Mouse (Mus musculus): ENCODE measurements around the gene BC017158. TPM values are rescaled to one million over a fixed set of nuclear protein-coding genes. Genes with fewer than 3 reads are reported as not detected.

Gene BC017158
- polyA plus RNA-seq, 1 experiment from 2014 or later, result 23.9 TPM

DNA sequence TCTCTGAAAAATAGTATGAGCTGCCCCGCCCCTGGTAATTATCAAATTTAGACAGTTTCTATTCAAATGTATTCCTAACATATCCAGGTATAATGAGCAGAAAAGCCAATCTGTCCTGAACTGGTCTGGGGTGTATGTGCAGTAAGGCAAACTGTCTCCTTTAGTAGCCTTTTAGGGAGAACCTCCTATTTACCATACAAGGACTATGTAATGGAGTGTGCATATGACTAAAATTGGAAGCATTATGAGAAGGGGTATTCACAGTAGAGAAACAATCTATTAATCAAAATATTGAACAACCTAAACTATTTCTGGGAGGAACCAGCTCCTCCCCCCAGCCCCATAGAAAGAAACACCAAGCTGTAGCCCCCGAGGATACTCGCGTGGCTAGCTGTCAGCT, 18.2 kb downstream of the BC017158 start:
- ATAC-seq (ENCODE audit: low FRiP score) (no peak), DNase-seq (ENCODE audit: low spot score) (no peak)
- Histone ChIP-seq H3K27me3 (ENCODE audit: control insufficient read depth, insufficient read depth, low read length) (no peaks in the 10 kb centered on the region), H3K4me3 (replicated peaks; ENCODE audit: low read length) (no peak overlapping the region), H3K9ac (no peak overlapping the region), H3K27ac (no peak overlapping the region), H3K36me3 (replicated peaks; ENCODE audit: control insufficient read depth, insufficient read depth) (peaks cover 30% of the 10 kb centered on the region), H3K4me2 (replicated peaks) (no peak overlapping the region), H3K4me1 (replicated peaks; ENCODE audit: control insufficient read depth, insufficient read depth, low read length) (no peaks in the 10 kb centered on the region), H3K9me3 (ENCODE audit: control insufficient read depth, low read length) (no peaks in the 10 kb centered on the region)
- 91% methylated on average over 4 of the region's 4 CpGs for WGBS

DNA sequence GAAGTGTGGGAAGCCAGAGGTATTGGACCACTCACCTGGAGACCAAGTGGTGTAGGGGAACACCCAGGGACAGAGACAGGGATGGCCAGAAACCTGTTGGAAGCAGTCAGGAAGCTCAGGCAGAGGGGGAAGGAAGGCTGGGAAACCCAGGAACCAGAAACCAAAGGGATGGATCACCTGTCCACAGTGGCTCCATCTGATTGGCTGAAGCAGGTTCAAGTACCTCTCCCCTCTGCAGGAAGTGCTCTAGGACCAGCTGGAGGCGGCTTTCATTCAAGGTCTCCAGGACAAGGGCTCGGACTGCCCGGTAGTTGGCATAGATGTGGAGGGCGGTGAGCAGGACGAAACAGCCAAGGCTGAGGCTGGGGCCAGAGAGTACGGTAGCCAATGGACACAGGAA, 21.9 kb downstream of the BC017158 start:
- ATAC-seq (ENCODE audit: low FRiP score) (no peak), DNase-seq (ENCODE audit: low spot score) (no peak)
- H3K4me3 ChIP-seq (replicated peaks; ENCODE audit: low read length), result no peak overlapping the region
- H3K27me3 ChIP-seq (ENCODE audit: control insufficient read depth, insufficient read depth, low read length), result no peaks in the 10 kb centered on the region
- no peak overlapping the region for H3K4me2 ChIP-seq (replicated peaks)
- peaks cover 64% of the 10 kb centered on the region for H3K36me3 ChIP-seq (replicated peaks; ENCODE audit: control insufficient read depth, insufficient read depth)
- 96% methylated on average over 6 of the region's 6 CpGs for WGBS
- H3K27ac ChIP-seq, result no peak overlapping the region
- H3K4me1 ChIP-seq (replicated peaks; ENCODE audit: control insufficient read depth, insufficient read depth, low read length), result no peaks in the 10 kb centered on the region
- H3K9me3 ChIP-seq (ENCODE audit: control insufficient read depth, low read length), result no peaks in the 10 kb centered on the region
- H3K9ac ChIP-seq, result no peak overlapping the region

DNA sequence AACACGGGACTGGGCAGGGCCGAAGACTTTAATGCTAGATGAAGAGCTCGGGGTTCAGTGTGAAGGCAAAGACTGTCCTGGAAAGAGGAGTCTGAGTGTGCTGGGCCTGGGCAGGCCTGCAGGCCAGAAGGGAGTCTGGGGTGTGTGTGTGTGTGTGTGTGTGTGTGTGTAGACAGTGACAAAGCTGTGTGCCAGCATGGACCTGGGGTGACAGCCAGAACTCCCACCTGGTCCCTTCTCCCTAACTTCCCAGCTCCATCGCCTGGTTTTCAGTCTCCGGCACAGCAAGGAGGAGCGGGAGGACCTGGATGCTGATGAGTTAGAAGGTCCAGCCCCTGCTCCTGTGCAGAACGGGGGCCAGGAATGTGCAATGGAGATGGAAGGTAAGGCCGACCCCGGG, 26.5 kb downstream of the BC017158 start:
- Histone ChIP-seq H3K9ac (no peak overlapping the region), H3K36me3 (replicated peaks; ENCODE audit: control insufficient read depth, insufficient read depth) (peaks cover 53% of the 10 kb centered on the region), H3K27ac (no peak overlapping the region), H3K9me3 (ENCODE audit: control insufficient read depth, low read length) (no peaks in the 10 kb centered on the region), H3K4me2 (replicated peaks) (no peak overlapping the region), H3K4me3 (replicated peaks; ENCODE audit: low read length) (no peak overlapping the region), H3K27me3 (ENCODE audit: control insufficient read depth, insufficient read depth, low read length) (no peaks in the 10 kb centered on the region), H3K4me1 (replicated peaks; ENCODE audit: control insufficient read depth, insufficient read depth, low read length) (no peaks in the 10 kb centered on the region)
- ATAC-seq (ENCODE audit: low FRiP score), result no peak
- WGBS, result 95% methylated on average over 9 of the region's 9 CpGs
- no peak for DNase-seq (ENCODE audit: low spot score)

DNA sequence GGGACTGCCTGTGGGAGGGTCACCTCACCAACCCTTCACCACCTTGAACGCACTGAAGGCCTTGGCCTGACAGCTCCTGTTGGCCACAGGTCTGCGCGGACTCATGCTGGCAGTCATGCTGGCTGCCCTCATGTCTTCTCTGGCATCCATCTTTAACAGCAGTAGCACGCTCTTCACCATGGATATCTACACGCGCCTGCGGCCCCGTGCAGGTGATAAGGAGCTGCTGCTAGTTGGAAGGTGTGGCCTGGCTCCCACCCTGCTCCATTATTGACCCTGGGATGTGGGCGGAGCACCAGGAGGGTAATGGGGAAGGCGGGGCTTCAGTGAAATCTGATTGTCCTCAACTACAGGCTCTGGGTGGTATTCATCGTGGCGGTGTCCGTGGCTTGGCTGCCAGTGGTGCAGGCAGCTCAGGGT, 27.5 kb downstream of the BC017158 start:
- H3K9ac ChIP-seq, result no peak overlapping the region
- no peaks in the 10 kb centered on the region for H3K4me1 ChIP-seq (replicated peaks; ENCODE audit: control insufficient read depth, insufficient read depth, low read length)
- H3K27ac ChIP-seq, result no peak overlapping the region
- H3K36me3 ChIP-seq (replicated peaks; ENCODE audit: control insufficient read depth, insufficient read depth), result peaks cover 44% of the 10 kb centered on the region
- WGBS, result 56% methylated on average over 13 of the region's 13 CpGs
- no peak overlapping the region for H3K4me3 ChIP-seq (replicated peaks; ENCODE audit: low read length)
- no peak for ATAC-seq (ENCODE audit: low FRiP score)
- no peak for DNase-seq (ENCODE audit: low spot score)
- no peak overlapping the region for H3K4me2 ChIP-seq (replicated peaks)
- no peaks in the 10 kb centered on the region for H3K27me3 ChIP-seq (ENCODE audit: control insufficient read depth, insufficient read depth, low read length)
- H3K9me3 ChIP-seq (ENCODE audit: control insufficient read depth, low read length), result no peaks in the 10 kb centered on the region

GRCm38 (mm10) chr7:128267813-128268212, 30.2 kb downstream of the BC017158 start:
- peaks cover 17% of the 10 kb centered on the region for H3K36me3 ChIP-seq (replicated peaks; ENCODE audit: control insufficient read depth, insufficient read depth)
- 92% methylated on average over 7 of the region's 7 CpGs for WGBS
- no peak for ATAC-seq (ENCODE audit: low FRiP score)
- H3K4me1 ChIP-seq (replicated peaks; ENCODE audit: control insufficient read depth, insufficient read depth, low read length), result no peaks in the 10 kb centered on the region
- no peak overlapping the region for H3K9ac ChIP-seq
- DNase-seq (ENCODE audit: low spot score), result no peak
- H3K9me3 ChIP-seq (ENCODE audit: control insufficient read depth, low read length), result no peaks in the 10 kb centered on the region
- H3K27ac ChIP-seq, result no peak overlapping the region
- H3K4me2 ChIP-seq (replicated peaks), result no peak overlapping the region
- H3K4me3 ChIP-seq (replicated peaks; ENCODE audit: low read length), result no peak overlapping the region
- H3K27me3 ChIP-seq (ENCODE audit: control insufficient read depth, insufficient read depth, low read length), result no peaks in the 10 kb centered on the region

DNA sequence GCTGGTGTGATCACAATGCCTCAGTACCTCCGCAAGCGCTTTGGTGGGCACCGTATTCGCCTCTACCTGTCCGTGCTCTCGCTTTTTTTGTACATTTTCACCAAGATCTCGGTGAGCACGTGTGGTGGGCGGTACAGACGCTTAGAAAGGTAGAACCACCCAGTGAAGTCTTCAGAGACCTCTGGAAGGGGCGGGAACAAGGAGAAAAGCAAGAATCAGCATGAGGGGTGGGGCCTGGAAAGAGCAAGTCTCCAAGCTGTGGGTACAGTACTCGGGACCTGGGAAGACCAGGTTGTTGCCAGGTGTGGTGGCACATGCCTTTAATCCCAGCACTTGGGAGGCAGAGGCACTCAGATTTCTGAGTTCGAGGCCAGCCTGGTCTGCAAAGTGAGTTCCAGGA, 30.6 kb downstream of the BC017158 start:
- DNase-seq (ENCODE audit: low spot score), result no peak
- H3K27ac ChIP-seq, result no peak overlapping the region
- H3K36me3 ChIP-seq (replicated peaks; ENCODE audit: control insufficient read depth, insufficient read depth), result peaks cover 14% of the 10 kb centered on the region
- no peaks in the 10 kb centered on the region for H3K27me3 ChIP-seq (ENCODE audit: control insufficient read depth, insufficient read depth, low read length)
- no peak overlapping the region for H3K4me3 ChIP-seq (replicated peaks; ENCODE audit: low read length)
- WGBS, result 68% methylated on average over 13 of the region's 13 CpGs
- H3K4me1 ChIP-seq (replicated peaks; ENCODE audit: control insufficient read depth, insufficient read depth, low read length), result no peaks in the 10 kb centered on the region
- no peak overlapping the region for H3K4me2 ChIP-seq (replicated peaks)
- no peaks in the 10 kb centered on the region for H3K9me3 ChIP-seq (ENCODE audit: control insufficient read depth, low read length)
- ATAC-seq (ENCODE audit: low FRiP score), result no peak
- no peak overlapping the region for H3K9ac ChIP-seq

DNA sequence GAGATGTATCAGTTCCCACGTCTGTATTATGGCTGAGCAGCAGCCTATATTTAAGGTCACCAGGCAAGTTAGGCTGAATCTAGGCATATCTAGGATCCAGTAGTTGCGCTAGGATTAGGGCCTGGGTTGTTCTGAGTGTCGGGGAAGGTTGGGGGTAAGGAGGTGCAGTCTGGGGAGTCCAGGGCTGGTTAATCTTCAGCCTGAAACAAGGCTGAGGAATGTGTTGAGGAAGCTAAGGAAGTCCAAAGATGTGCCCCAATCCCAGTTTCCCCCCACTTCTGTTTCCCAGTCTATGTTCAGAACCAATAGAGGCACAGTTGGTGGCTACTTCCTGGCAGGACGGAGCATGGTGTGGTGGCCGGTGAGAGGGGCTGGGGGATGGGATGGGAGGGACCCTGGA, 31.9 kb downstream of the BC017158 start:
- Histone ChIP-seq H3K4me3 (replicated peaks; ENCODE audit: low read length) (no peak overlapping the region), H3K9me3 (ENCODE audit: control insufficient read depth, low read length) (no peaks in the 10 kb centered on the region), H3K27me3 (ENCODE audit: control insufficient read depth, insufficient read depth, low read length) (no peaks in the 10 kb centered on the region), H3K4me2 (replicated peaks) (no peak overlapping the region), H3K4me1 (replicated peaks; ENCODE audit: control insufficient read depth, insufficient read depth, low read length) (no peaks in the 10 kb centered on the region), H3K36me3 (replicated peaks; ENCODE audit: control insufficient read depth, insufficient read depth) (0 out of 2 replicates have a peak, but pooled peaks cover under 1% of the 10 kb centered on the region), H3K9ac (no peak overlapping the region), H3K27ac (no peak overlapping the region)
- ATAC-seq (ENCODE audit: low FRiP score) (no peak), DNase-seq (ENCODE audit: low spot score) (no peak)
- 78% methylated on average over 5 of the region's 5 CpGs for WGBS

- Histone ChIP-seq H3K4me2 (replicated peaks) (no peak within 1 kb of the TSS), H3K27me3 (ENCODE audit: control insufficient read depth, insufficient read depth, low read length) (no peaks in the 10 kb centered on the region), H3K27ac (no peak within 1 kb of the TSS), H3K4me1 (replicated peaks; ENCODE audit: control insufficient read depth, insufficient read depth, low read length) (no peaks in the 10 kb centered on the region), H3K4me3 (replicated peaks; ENCODE audit: low read length) (no peak within 1 kb of the TSS), H3K9ac (no peak within 1 kb of the TSS), H3K36me3 (replicated peaks; ENCODE audit: control insufficient read depth, insufficient read depth) (no peaks in the 10 kb centered on the region), H3K9me3 (ENCODE audit: control insufficient read depth, low read length) (no peaks in the 10 kb centered on the region)
- DNase-seq (ENCODE audit: low spot score) (no peak), ATAC-seq (ENCODE audit: low FRiP score) (no peak)
- 87% methylated on average over 6 of the region's 6 CpGs for WGBS
Measured at GRCm38 (mm10) chr7:128265411-128265810, 32.6 kb downstream of the BC017158 start, which contains the start of gene Slc5a2. TSS of gene Slc5a2 (plus strand) at chr7:128265657.

DNA sequence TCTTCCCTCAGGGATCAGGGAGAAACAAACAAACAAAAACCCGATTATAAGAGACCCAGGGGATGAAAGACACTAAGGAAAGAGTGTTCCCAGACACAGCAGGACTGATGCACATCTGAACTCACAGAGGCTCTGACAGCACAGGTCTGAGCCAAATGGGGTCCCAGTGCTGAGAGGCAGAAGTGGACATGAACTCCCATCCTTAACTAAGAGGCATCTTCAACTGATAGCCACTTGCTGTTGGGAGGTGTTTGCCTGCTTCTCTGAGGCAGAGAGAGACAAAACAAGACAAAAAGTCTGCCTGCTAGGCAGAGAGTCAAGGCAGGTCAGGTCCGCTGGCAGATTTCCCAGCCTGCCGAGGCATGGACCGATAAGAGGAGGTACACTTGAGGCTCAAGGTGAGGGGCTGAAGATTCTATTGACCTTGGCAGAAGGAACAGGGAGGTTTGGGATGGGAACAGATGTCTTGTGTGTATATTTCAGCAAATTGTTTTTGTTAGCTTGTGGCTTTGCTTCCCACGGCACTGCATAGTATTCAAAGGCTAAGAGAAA, 41.1 kb downstream of the BC017158 start:
- 54% methylated on average over 5 of the region's 5 CpGs for WGBS
- ATAC-seq (ENCODE audit: low FRiP score), result no peak
- no peak for DNase-seq (ENCODE audit: low spot score)
- Histone ChIP-seq H3K36me3 (replicated peaks; ENCODE audit: control insufficient read depth, insufficient read depth) (no peaks in the 10 kb centered on the region), H3K4me2 (replicated peaks) (no peak overlapping the region), H3K9me3 (ENCODE audit: control insufficient read depth, low read length) (no peaks in the 10 kb centered on the region), H3K4me1 (replicated peaks; ENCODE audit: control insufficient read depth, insufficient read depth, low read length) (peaks cover 9% of the 10 kb centered on the region), H3K27me3 (ENCODE audit: control insufficient read depth, insufficient read depth, low read length) (no peaks in the 10 kb centered on the region), H3K4me3 (replicated peaks; ENCODE audit: low read length) (no peak overlapping the region), H3K27ac (no peak overlapping the region), H3K9ac (no peak overlapping the region)

DNA sequence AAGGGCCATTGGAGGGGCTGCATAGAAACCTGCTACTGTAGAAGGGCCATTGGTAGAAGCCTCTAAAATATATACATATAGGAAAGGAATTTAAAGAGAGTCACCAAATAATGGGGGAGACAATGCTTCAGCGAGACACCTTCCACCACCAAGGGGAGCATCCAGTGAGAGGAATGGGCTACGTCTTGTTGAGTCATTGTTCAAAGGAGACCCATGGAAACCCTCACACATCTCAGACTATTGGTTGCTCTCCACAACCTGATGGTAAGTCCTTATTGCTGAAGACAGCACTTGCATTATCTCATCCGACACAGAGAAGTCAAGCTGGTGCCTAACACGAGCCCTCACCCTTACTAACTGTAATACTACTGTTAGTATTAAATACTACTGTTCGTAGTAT, 42.2 kb downstream of the BC017158 start:
- H3K27ac ChIP-seq, result no peak overlapping the region
- no peak for ATAC-seq (ENCODE audit: low FRiP score)
- 89% methylated on average over 5 of the region's 5 CpGs for WGBS
- no peak overlapping the region for H3K4me2 ChIP-seq (replicated peaks)
- DNase-seq (ENCODE audit: low spot score), result no peak
- H3K4me3 ChIP-seq (replicated peaks; ENCODE audit: low read length), result no peak overlapping the region
- no peak overlapping the region for H3K9ac ChIP-seq
- no peaks in the 10 kb centered on the region for H3K27me3 ChIP-seq (ENCODE audit: control insufficient read depth, insufficient read depth, low read length)
- peaks cover 9% of the 10 kb centered on the region for H3K4me1 ChIP-seq (replicated peaks; ENCODE audit: control insufficient read depth, insufficient read depth, low read length)
- no peaks in the 10 kb centered on the region for H3K36me3 ChIP-seq (replicated peaks; ENCODE audit: control insufficient read depth, insufficient read depth)
- no peaks in the 10 kb centered on the region for H3K9me3 ChIP-seq (ENCODE audit: control insufficient read depth, low read length)

All from hindbrain, embryonic 14.5 days (tissue).